Mouse (Mus musculus) intestine, embryonic 14.5 days (tissue): ENCODE data around the gene Wap. TPM values are rescaled to one million over a fixed set of nuclear protein-coding genes. Genes with fewer than 3 reads are reported as not detected.
A peak's percentile ranks its signal among the peaks of the same experiment; 100 is the strongest.
"Not testable (repeated sequence)": the region's sequence is repeated elsewhere in the genome, so short reads cannot be mapped to it uniquely, and the experiment has no call there.

Experiments used
- ATAC-seq: fragments of 200-750 bp; cut with Nextera tagmentation; replicated peaks from 2 replicates; pipeline ENCODE4 v1.8.0; 2017; ENCODE audit warnings: low read depth, moderate number of reproducible peaks, moderate TSS enrichment, moderate library complexity; ENCODE audit not compliant: low FRiP score, low TSS enrichment
- DNase-seq: peaks from one replicate; pipeline ENCODE4 v3.0.0-alpha.2; 2018; ENCODE audit warnings: low spot score
- H3K27ac ChIP-seq: fragments of 300-500 bp; sonication (generic); 2 replicates; pipeline ENCODE4 v1.5.1; 2014; ENCODE audit warnings: low read depth, mild to moderate bottlenecking, control low read depth
- H3K27me3 ChIP-seq: fragments of 300-500 bp; sonication (generic); replicated peaks from 2 replicates; pipeline ENCODE4 v1.6.1; 2014; ENCODE audit warnings: low read length, control low read depth; ENCODE audit not compliant: control insufficient read depth, insufficient read depth
- H3K36me3 ChIP-seq: fragments of 300-500 bp; sonication (generic); 2 replicates; pipeline ENCODE4 v1.6.1; 2014; ENCODE audit warnings: low read length, control low read depth; ENCODE audit not compliant: control insufficient read depth, insufficient read depth
- H3K4me1 ChIP-seq: fragments of 300-500 bp; sonication (generic); replicated peaks from 2 replicates; pipeline ENCODE4 v1.6.1; 2014; ENCODE audit warnings: low read length, control low read depth, mixed read lengths; ENCODE audit not compliant: control insufficient read depth, insufficient read depth
- H3K4me2 ChIP-seq: fragments of 300-500 bp; sonication (generic); 2 replicates; pipeline ENCODE4 v1.6.1; 2014; ENCODE audit warnings: low read length
- H3K4me3 ChIP-seq: fragments of 300-500 bp; sonication (generic); 2 replicates; pipeline ENCODE4 v1.5.1; 2014; ENCODE audit warnings: low read depth, low read length, control low read depth, mixed read lengths
- H3K9ac ChIP-seq: fragments of 300-500 bp; sonication (generic); 2 replicates; pipeline ENCODE4 v1.6.1; 2014; ENCODE audit warnings: mild to moderate bottlenecking, low read length
- H3K9me3 ChIP-seq: fragments of 300-500 bp; sonication (generic); 2 replicates; pipeline ENCODE4 v1.6.1; 2016; ENCODE audit warnings: low read length, control low read depth; ENCODE audit not compliant: control insufficient read depth
- WGBS: fragments of 180-500 bp; shearing (Covaris S2); extraction: QIAGEN DNeasy Blood & Tissue Kit; methylation state at CpG from one replicate; pipeline ENCODE4 v1.1.7; 2014; 5-methylcytosine and 5-hydroxymethylcytosine counted together
- polyA plus RNA-seq: library from polyadenylated mRNA; unstranded; fragments of >200 nt; fragmentation: Nextera tagmentation; extraction: Ambion mirVana; gene quantifications from 2 replicates; pipeline ENCODE4 v1.2.1, GENCODE M21; 2014

The Wap gene
- polyA plus RNA-seq, 1 experiment from 2014 or later = not detected

DNA sequence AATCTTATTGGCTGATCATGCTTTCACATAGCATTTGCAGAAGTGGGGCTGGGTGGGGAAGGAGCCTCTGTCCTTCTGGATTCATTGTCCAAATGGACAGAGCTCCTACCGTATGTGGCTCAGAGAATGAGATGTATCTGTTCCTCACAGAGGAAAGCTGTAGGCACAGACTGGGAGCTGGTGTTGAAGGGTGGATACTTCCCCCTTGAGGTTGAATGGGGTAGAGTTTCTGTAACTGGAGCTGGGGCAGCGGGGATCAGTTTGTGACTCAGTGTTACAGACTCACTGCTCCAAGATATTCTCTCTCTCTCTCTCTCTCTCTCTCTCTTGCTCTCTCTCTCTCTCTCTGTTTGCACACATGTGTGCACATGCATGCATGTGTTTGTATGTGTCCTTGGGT lies 31.6 kb upstream of the Wap start:
- no peaks in the 10 kb centered on the region for H3K4me1 ChIP-seq
- no peaks in the 10 kb centered on the region for H3K27me3 ChIP-seq
- ATAC-seq (no peak), DNase-seq (no peak)
- no peak overlapping the region for H3K27ac ChIP-seq
- no peaks in the 10 kb centered on the region for H3K36me3 ChIP-seq
- H3K9me3 ChIP-seq = no peaks in the 10 kb centered on the region
- H3K9ac ChIP-seq = no peak overlapping the region
- WGBS = 31% methylated on average over 2 of the region's 2 CpGs
- no peak overlapping the region for H3K4me3 ChIP-seq
- no peak overlapping the region for H3K4me2 ChIP-seq

DNA sequence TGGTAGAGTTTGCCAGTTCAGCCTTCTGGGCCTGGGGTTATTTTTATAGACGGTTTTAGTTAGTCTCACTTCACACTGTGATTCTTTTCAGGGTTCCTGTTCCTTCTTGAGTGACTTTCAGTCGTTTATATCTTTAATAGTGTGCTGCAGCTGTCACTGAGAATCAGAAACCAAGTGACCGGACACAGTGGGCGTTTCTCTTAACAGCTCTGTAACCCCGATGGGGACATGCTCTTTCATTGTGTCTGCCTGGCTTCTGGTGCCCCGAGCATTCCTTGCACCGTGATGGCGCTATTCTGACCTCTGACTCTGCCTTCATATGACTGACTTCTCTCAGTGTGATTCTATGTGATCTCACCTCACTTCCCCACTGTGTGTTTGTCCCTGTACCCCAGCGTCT lies 30.6 kb upstream of the Wap start:
- Histone ChIP-seq H3K27ac (no peak overlapping the region), H3K4me2 (no peak overlapping the region), H3K4me1 (no peaks in the 10 kb centered on the region), H3K9me3 (no peaks in the 10 kb centered on the region), H3K9ac (no peak overlapping the region), H3K27me3 (no peaks in the 10 kb centered on the region), H3K4me3 (no peak overlapping the region), H3K36me3 (no peaks in the 10 kb centered on the region)
- DNase-seq (no peak), ATAC-seq (no peak)
- WGBS = 58% methylated on average over 9 of the region's 9 CpGs

DNA sequence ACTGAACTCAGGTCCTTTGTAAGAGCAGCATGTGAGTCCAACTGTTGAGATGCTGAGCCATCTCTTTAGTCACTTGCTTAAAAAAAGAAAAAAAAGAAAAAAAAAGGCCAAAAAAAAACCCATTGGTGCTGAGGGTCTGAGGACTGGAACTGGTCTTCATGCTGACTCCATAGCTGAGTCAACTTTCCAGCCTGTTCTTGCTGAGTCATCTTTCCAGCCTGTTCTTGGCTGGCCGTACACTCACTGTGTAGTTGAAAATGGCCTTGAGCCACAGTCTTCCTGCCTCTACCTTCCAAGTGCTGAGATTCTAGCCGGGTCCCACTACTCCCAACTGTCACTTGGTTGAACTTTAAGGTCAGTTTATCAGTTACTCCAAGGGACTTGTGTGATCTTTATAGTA lies 28.2 kb upstream of the Wap start:
- WGBS = 82% methylated on average over 2 of the region's 2 CpGs
- DNase-seq (no peak), ATAC-seq (no peak)
- no peak overlapping the region for H3K27ac ChIP-seq
- H3K27me3 ChIP-seq = no peaks in the 10 kb centered on the region
- no peaks in the 10 kb centered on the region for H3K36me3 ChIP-seq
- H3K4me2 ChIP-seq = no peak overlapping the region
- H3K9me3 ChIP-seq = no peaks in the 10 kb centered on the region
- no peak overlapping the region for H3K4me3 ChIP-seq
- no peak overlapping the region for H3K9ac ChIP-seq
- no peaks in the 10 kb centered on the region for H3K4me1 ChIP-seq

DNA sequence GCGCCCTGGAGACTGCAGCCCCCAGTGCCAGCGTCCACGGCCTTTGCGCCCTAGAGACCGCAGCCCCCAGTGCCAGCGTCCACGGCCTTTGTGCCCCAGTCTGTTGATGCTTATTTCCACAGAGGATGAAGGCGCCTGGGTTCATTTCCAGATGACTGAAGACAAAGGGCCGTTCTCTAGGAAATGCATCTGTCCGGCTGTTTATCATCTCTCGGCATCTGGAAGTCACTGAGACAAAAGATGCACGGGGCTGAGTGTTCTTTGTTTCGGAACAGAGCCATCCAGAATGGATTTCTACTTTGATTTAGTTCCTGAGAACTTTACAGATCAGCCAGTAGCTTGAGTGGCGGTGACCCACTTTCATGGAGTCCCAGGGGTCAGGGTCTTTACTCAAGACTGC lies 22.8 kb upstream of the Wap start:
- no peak overlapping the region for H3K4me3 ChIP-seq
- H3K9ac ChIP-seq = no peak overlapping the region
- no peaks in the 10 kb centered on the region for H3K27me3 ChIP-seq
- H3K9me3 ChIP-seq = no peaks in the 10 kb centered on the region
- DNase-seq (no peak), ATAC-seq (no peak)
- 68% methylated on average over 14 of the region's 14 CpGs for WGBS
- no peak overlapping the region for H3K27ac ChIP-seq
- H3K36me3 ChIP-seq = no peaks in the 10 kb centered on the region
- H3K4me2 ChIP-seq = no peak overlapping the region
- H3K4me1 ChIP-seq = no peaks in the 10 kb centered on the region

DNA sequence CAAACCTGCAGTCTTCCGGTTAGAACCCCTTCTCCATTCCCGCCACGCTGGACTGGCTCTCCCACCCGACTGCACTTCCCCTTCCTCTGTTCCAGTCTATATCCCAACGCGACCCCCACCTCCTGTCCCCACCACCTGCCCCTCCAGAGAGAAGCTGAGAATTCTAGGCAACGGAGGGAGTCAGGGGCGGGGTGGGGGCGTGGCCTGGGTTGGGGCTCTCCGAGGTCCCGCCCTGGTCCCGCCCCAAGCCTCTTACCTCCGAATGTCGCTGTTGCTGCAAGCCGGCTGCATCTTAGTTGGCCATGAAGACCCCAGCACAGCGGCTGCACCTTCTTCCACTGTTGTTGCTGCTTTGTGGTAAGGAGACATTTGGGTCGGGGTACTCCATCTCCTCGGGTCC lies 19.8 kb upstream of the Wap start, which contains the start of gene Ramp3:
TSS of gene Ramp3 (plus strand) at position 251 of the 400 bp plus-strand sequence.
- no peaks in the 10 kb centered on the region for H3K36me3 ChIP-seq
- no peaks in the 10 kb centered on the region for H3K9me3 ChIP-seq
- ATAC-seq (peak; percentile 73), DNase-seq (peak; percentile 81)
- H3K4me3 ChIP-seq = peak within 1 kb of the TSS; percentile 44
- no peaks in the 10 kb centered on the region for H3K27me3 ChIP-seq
- no peaks in the 10 kb centered on the region for H3K4me1 ChIP-seq
- no peak within 1 kb of the TSS for H3K27ac ChIP-seq
- WGBS = 0% methylated on average over 18 of the region's 18 CpGs
- peak within 1 kb of the TSS; percentile 32 for H3K9ac ChIP-seq
- peak within 1 kb of the TSS; percentile 66 for H3K4me2 ChIP-seq

DNA sequence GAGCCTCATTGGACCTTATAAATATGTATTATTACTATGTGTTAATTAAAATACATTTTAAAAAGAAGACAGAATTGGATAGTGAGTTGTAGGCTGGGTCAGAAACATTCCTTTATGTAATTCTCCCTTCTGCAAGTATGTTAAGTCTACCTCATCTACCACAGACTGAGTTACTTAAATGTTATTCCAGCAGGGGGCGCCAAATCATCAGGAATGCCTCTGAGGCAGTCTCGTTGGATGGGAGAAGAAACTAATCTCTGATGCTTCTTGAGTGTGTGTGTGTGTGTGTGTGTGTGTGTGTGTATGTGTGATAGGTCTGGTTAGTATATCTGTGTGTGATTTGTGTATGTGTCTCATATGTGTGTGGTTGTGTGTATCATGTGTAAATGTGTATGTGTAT lies 16.5 kb upstream of the Wap start:
- Histone ChIP-seq H3K4me3 (no peak overlapping the region), H3K36me3 (no peaks in the 10 kb centered on the region), H3K4me1 (no peaks in the 10 kb centered on the region), H3K9me3 (no peaks in the 10 kb centered on the region), H3K27me3 (no peaks in the 10 kb centered on the region), H3K9ac (no peak overlapping the region), H3K4me2 (no peak overlapping the region), H3K27ac (no peak overlapping the region)
- 0% methylated on average over 2 of the region's 2 CpGs for WGBS
- peak; percentile 51 for ATAC-seq
- peak; percentile 82 for DNase-seq

DNA sequence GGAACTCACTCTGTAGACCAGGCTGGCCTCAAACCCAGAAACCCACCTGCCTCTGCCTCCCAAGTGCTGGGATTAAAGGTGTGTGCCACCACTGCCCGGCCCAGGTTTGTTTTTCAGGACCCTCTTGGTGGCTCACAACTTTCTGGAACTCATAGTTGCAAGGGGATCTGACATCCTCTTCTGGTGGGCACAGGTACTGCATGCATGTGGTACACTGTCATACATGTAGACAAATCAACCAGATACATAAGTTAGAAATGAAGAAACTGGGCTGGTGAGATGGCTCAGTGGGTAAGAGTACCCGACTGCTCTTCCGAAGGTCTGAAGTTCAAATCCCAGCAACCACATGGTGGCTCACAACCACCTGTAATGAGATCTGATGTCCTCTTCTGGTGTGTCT lies 14.5 kb upstream of the Wap start:
- not testable (repeated sequence) for H3K9ac ChIP-seq, ATAC-seq, H3K9me3 ChIP-seq, H3K4me3 ChIP-seq, H3K4me2 ChIP-seq, DNase-seq, H3K27ac ChIP-seq, H3K36me3 ChIP-seq, H3K27me3 ChIP-seq, H3K4me1 ChIP-seq
- 86% methylated on average over 3 of the region's 3 CpGs for WGBS

DNA sequence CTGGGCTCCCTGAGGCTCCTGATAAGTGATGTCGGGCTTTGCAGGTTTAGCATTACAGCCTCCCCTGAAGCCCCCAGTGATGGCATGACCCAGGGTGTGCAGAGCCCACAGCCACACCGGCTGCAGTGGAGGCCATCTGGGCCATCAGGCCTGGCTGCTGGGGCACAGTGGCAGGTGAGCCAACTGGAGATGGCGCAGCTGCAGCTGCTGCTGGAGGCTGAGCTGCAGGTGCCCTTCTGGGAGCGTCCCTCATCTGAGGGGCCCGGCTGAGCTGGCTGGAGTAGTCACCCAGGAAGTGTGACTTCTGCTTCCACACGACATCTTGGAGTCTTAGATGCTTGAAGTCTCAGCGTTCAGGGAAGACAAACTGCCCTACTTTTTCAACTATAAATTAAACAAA lies 12.1 kb upstream of the Wap start:
- Histone ChIP-seq H3K4me3 (no peak overlapping the region), H3K27me3 (no peaks in the 10 kb centered on the region), H3K4me1 (no peaks in the 10 kb centered on the region), H3K36me3 (no peaks in the 10 kb centered on the region), H3K4me2 (no peak overlapping the region), H3K9ac (no peak overlapping the region), H3K9me3 (no peaks in the 10 kb centered on the region), H3K27ac (no peak overlapping the region)
- ATAC-seq (no peak), DNase-seq (no peak)
- 61% methylated on average over 7 of the region's 7 CpGs for WGBS

DNA sequence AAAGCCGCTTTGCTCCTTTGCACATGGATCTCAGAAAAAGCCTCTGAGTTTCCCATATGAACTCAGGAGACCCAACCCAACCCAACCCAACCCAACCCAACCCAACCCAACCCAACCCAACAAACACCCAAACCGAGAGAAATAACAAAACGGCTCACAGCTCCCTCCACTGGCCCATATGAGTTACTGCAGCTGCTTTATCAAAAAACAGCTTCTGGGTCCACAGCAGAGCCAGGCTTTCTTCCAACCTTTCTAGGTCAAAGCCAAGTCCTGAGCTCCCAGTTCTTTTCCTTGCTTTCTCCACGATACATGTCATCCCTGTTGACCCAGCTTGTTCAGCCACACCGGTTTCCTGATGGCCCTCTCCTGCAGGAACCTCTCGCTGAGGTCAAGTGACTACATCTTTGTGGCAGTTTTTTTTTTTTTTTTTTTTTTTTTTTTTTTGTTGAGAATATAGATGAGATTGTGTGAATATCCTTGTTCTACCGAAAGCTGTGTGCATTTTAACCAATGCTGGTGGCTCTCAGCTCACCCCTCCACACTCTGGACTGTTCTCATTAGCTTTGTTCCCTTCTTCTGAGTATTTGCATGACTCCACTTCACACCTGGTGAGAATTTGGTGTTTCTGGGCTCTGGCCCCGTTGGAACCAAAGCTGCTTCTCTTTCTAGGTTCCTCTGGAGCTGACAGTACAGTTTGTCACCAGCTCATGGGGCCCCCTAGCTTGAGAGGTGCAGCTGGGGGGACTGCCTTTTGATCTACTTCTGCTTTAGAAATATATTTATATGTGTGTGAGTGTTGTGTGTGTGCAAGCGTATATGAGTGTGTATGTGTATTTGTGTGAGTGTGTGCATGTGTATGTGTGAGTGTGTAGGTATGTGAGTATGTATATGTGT lies 9.6 kb upstream of the Wap start:
- H3K27ac ChIP-seq = no peak overlapping the region
- DNase-seq (no peak), ATAC-seq (no peak)
- no peak overlapping the region for H3K4me3 ChIP-seq
- H3K9ac ChIP-seq = no peak overlapping the region
- no peaks in the 10 kb centered on the region for H3K9me3 ChIP-seq
- 55% methylated on average over 9 of the region's 9 CpGs for WGBS
- no peak overlapping the region for H3K4me2 ChIP-seq
- H3K4me1 ChIP-seq = no peaks in the 10 kb centered on the region
- H3K36me3 ChIP-seq = no peaks in the 10 kb centered on the region
- H3K27me3 ChIP-seq = no peaks in the 10 kb centered on the region
